ENCODE assay signal across 23 mouse cellular contexts in the genomic region with DNA sequence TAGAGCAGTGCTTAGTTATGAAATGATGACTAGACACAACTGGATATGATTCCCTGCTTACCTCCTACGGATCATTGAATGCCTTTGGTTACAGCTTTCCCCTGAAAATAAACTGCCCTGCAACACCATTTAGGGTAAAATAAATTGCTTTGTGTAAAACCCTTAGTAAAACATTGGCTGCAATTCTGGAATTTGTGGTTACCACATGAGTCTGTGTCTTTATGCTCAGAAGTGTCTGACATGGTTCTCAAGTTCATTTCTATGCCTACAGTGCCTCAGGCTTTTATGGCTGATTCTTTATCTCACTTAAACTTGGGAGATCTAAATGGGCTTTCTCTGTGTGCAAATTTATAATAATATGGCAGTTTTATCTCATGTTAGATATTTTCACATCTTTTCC. TPM values are rescaled to one million over a fixed set of nuclear protein-coding genes. Genes with fewer than 3 reads are reported as not detected.
"Had no signal": no experiment of that assay in that cellular context is flagged by ENCODE, and none has a peak within 500 bp of the region (broad histone marks: within the 10 kb centered on the region; RNA-seq: fewer than 3 reads in every experiment).

No protein-coding gene starts in this region.

- H3K4me2 ChIP-seq: lung, embryonic 14.5 days; midbrain, embryonic 11.5 days; midbrain, embryonic 13.5 days; midbrain, embryonic 15.5 days; neural tube, embryonic 12.5 days; stomach, embryonic 15.5 days had no signal

- ATAC-seq: midbrain, embryonic 13.5 days; midbrain, embryonic 15.5 days had no signal

- H3K36me3 ChIP-seq: midbrain, embryonic 13.5 days; midbrain, embryonic 15.5 days; neural tube, embryonic 12.5 days; stomach, embryonic 15.5 days had no signal

- DNase-seq: lung, embryonic 14.5 days; lung, postnatal 14 days; lung, postnatal 36 days; right cerebral cortex, postnatal 14 days; thymus, adult 2 months; thymus, postnatal 25 days; thymus, postnatal 4 days had no signal

- H3K9ac ChIP-seq: lung, embryonic 14.5 days; midbrain, embryonic 13.5 days; midbrain, embryonic 15.5 days; neural tube, embryonic 12.5 days; stomach, embryonic 15.5 days had no signal

- H3K27ac ChIP-seq: macrophage; midbrain, embryonic 13.5 days; midbrain, embryonic 15.5 days; neural tube, embryonic 12.5 days; stomach, embryonic 15.5 days; stomach, postnatal 0 days had no signal

- H3K9me3 ChIP-seq: megakaryocyte, embryonic 14.5 days; midbrain, embryonic 13.5 days; midbrain, embryonic 15.5 days; neural tube, embryonic 12.5 days; stomach, embryonic 15.5 days had no signal

- H3K27me3 ChIP-seq: megakaryocyte, embryonic 14.5 days; midbrain, embryonic 13.5 days; midbrain, embryonic 15.5 days; neural tube, embryonic 12.5 days; stomach, embryonic 15.5 days had no signal

- H3K4me3 ChIP-seq: megakaryocyte, embryonic 14.5 days; midbrain, embryonic 13.5 days; midbrain, embryonic 15.5 days; neural tube, embryonic 12.5 days; stomach, embryonic 15.5 days had no signal

- H3K4me1 ChIP-seq: megakaryocyte, embryonic 14.5 days; midbrain, embryonic 13.5 days; midbrain, embryonic 15.5 days; neural tube, embryonic 12.5 days; stomach, embryonic 15.5 days had no signal

RNA-seq across cellular contexts. Expression of a gene that starts 26.1 kb away (rescaled TPM):
- total RNA-seq: megakaryocyte progenitor cell, adult 5-6 weeks; monocyte, adult 5-6 weeks; neutrophil, adult 5-6 weeks had no signal
- polyA plus RNA-seq: lung, embryonic 14.5 days; lung, embryonic 16.5 days; macrophage; midbrain, embryonic 11.5 days; midbrain, embryonic 13.5 days; neural tube, embryonic 12.5 days; neural tube, embryonic 14.5 days; spleen, adult 2 months; stomach, embryonic 15.5 days; stomach, postnatal 0 days; testis, adult 2 months; urinary bladder, adult 2 months had no signal
